Mouse (Mus musculus) heart, embryonic 12.5 days (tissue): ENCODE measurements around the gene Eif3c. TPM values are rescaled to one million over a fixed set of nuclear protein-coding genes. Genes with fewer than 3 reads are reported as not detected.

Experiments
- microRNA-seq: library from miRNA; unstranded; fragments of <30 nt; microRNA quantifications from one replicate; pipeline ENCODE4, GENCODE M21; 2017
- polyA plus RNA-seq: library from polyadenylated mRNA; unstranded; fragments of >200 nt; fragmentation: Nextera tagmentation; extraction: Ambion mirVana; gene quantifications from 2 replicates; pipeline ENCODE4 v1.2.1, GENCODE M21; 2016

Eif3c gene
- polyA plus RNA-seq, 1 experiment from 2014 or later: 151 TPM

Small RNA genes lying within 50 kb of the gene (microRNA-seq; reads per million reads assigned to microRNA genes)
- 1.2 reads per million for gene Mir7059

Other genes starting within 250 kb of the Eif3c start
- 3.4 and 3.8 TPM in 2 replicates for gene Lat, start 196.8 kb downstream of the Eif3c start, polyA plus RNA-seq
- 45.1 TPM in 2 replicates for gene Spns1, start 189.0 kb downstream of the Eif3c start, polyA plus RNA-seq
- gene Nfatc2ip, start 169.7 kb downstream of the Eif3c start, polyA plus RNA-seq: 1.7 and 2.2 TPM in 2 replicates
- gene Cd19, start 151.5 kb downstream of the Eif3c start, polyA plus RNA-seq: not detected in 2 replicates
- gene Rabep2, start 137.7 kb downstream of the Eif3c start, polyA plus RNA-seq: 23.3 and 23.9 TPM in 2 replicates
- gene Atp2a1, start 103.3 kb downstream of the Eif3c start, polyA plus RNA-seq: 1.7 and 3.2 TPM in 2 replicates
- gene Sh2b1, start 91.0 kb downstream of the Eif3c start, polyA plus RNA-seq: 43.2 and 45.1 TPM in 2 replicates
- gene Tufm, start 79.0 kb downstream of the Eif3c start, polyA plus RNA-seq: 167 and 168 TPM in 2 replicates
- gene Atxn2l, start 63.0 kb downstream of the Eif3c start, polyA plus RNA-seq: 49.7 and 52.5 TPM in 2 replicates
- 0.27 and 0.40 TPM in 2 replicates for gene Apobr, start 18.5 kb upstream of the Eif3c start, polyA plus RNA-seq
- 20.0 and 24.5 TPM in 2 replicates for gene Cln3, start 19.4 kb upstream of the Eif3c start, polyA plus RNA-seq
- not detected in 2 replicates for gene Il27, start 28.5 kb upstream of the Eif3c start, polyA plus RNA-seq
- 3.1 and 3.6 TPM in 2 replicates for gene Nupr1, start 64.5 kb upstream of the Eif3c start, polyA plus RNA-seq
- gene Sgf29, start 82.9 kb upstream of the Eif3c start, polyA plus RNA-seq: 26.9 and 27.2 TPM in 2 replicates
- 3.7 TPM in 2 replicates for gene Sult1a1, start 110.0 kb upstream of the Eif3c start, polyA plus RNA-seq
- 102 and 120 TPM in 2 replicates for gene Bola2, start 129.0 kb upstream of the Eif3c start, polyA plus RNA-seq
- 6.9 and 7.5 TPM in 2 replicates for gene Slx1b, start 129.4 kb upstream of the Eif3c start, polyA plus RNA-seq
- 9.2 and 9.8 TPM in 2 replicates for gene Coro1a, start 141.4 kb upstream of the Eif3c start, polyA plus RNA-seq
- 57.8 and 58.7 TPM in 2 replicates for gene Mapk3, start 193.2 kb upstream of the Eif3c start, polyA plus RNA-seq
- gene Gdpd3, start 199.9 kb upstream of the Eif3c start, polyA plus RNA-seq: 0.87 and 1.8 TPM in 2 replicates
- gene Ypel3, start 210.5 kb upstream of the Eif3c start, polyA plus RNA-seq: 74.8 and 78.7 TPM in 2 replicates
- gene Tbx6, start 215.1 kb upstream of the Eif3c start, polyA plus RNA-seq: 0.27 and 0.33 TPM in 2 replicates
- gene Ppp4c, start 226.1 kb upstream of the Eif3c start, polyA plus RNA-seq: 181 and 192 TPM in 2 replicates
- 0.17 and 0.45 TPM in 2 replicates for gene Fam57b, start 231.3 kb upstream of the Eif3c start, polyA plus RNA-seq